Mouse (Mus musculus) intestine, postnatal 0 days (tissue): ENCODE measurements around the gene Olfr550. TPM values are rescaled to one million over a fixed set of nuclear protein-coding genes. Genes with fewer than 3 reads are reported as not detected.
"Not testable (repeated sequence)": the region's sequence is repeated elsewhere in the genome, so short reads cannot be mapped to it uniquely, and the experiment has no call there.

Experiments used
- ATAC-seq: fragments of 200-750 bp; cut with Nextera tagmentation; 2 replicates; pipeline ENCODE4 v1.8.0; 2017; ENCODE audit warnings: mild to moderate bottlenecking, moderate TSS enrichment, moderate library complexity
- H3K27ac ChIP-seq: fragments of 300-500 bp; sonication (generic); 2 replicates; pipeline ENCODE4 v1.5.1; 2014; ENCODE audit warnings: mild to moderate bottlenecking, low read depth, low read length, moderate library complexity
- H3K27me3 ChIP-seq: fragments of 300-500 bp; sonication (generic); replicated peaks from 2 replicates; pipeline ENCODE4 v1.6.1; 2014; ENCODE audit warnings: low read length, mixed read lengths; ENCODE audit not compliant: control insufficient read depth, insufficient read depth
- H3K36me3 ChIP-seq: fragments of 300-500 bp; sonication (generic); 2 replicates; pipeline ENCODE4 v1.6.1; 2014; ENCODE audit warnings: mild to moderate bottlenecking, moderate library complexity; ENCODE audit not compliant: control insufficient read depth, insufficient read depth
- H3K4me1 ChIP-seq: fragments of 300-500 bp; sonication (generic); replicated peaks from 2 replicates; pipeline ENCODE4 v1.6.1; 2014; ENCODE audit warnings: antibody characterized with exemption, low read length, mixed read lengths; ENCODE audit not compliant: control insufficient read depth, insufficient read depth
- H3K4me2 ChIP-seq: fragments of 300-500 bp; sonication (generic); replicated peaks from 2 replicates; pipeline ENCODE4 v1.6.1; 2014; ENCODE audit warnings: low read depth, mild to moderate bottlenecking, moderate library complexity
- H3K4me3 ChIP-seq: fragments of 300-500 bp; sonication (generic); 2 replicates; pipeline ENCODE4 v1.5.1; 2014; ENCODE audit warnings: low read depth, low read length
- H3K9ac ChIP-seq: fragments of 300-500 bp; sonication (generic); 2 replicates; pipeline ENCODE4 v1.6.1; 2014; ENCODE audit warnings: mild to moderate bottlenecking, low read depth, low read length
- H3K9me3 ChIP-seq: fragments of 300-500 bp; sonication (generic); 2 replicates; pipeline ENCODE4 v1.6.1; 2016; ENCODE audit warnings: mixed run types; ENCODE audit not compliant: control insufficient read depth
- CTCF ChIP-seq: sonication (generic); IDR thresholded peaks from 2 replicates; pipeline ENCODE4 v1.5.1; 2016; ENCODE audit warnings: low read depth, mild to moderate bottlenecking, control low read depth, antibody characterized with exemption, moderate library complexity
- WGBS: fragments of 180-500 bp; shearing (Covaris S2); extraction: QIAGEN DNeasy Blood & Tissue Kit; methylation state at CpG from one replicate; pipeline ENCODE4 v1.1.7; 2014; 5-methylcytosine and 5-hydroxymethylcytosine counted together
- polyA plus RNA-seq: library from polyadenylated mRNA; unstranded; fragments of >200 nt; fragmentation: Nextera tagmentation; extraction: Ambion mirVana; gene quantifications from 2 replicates; pipeline ENCODE4 v1.2.1, GENCODE M21; 2015

The Olfr550 gene
- polyA plus RNA-seq, 1 experiment from 2014 or later, result not detected

DNA sequence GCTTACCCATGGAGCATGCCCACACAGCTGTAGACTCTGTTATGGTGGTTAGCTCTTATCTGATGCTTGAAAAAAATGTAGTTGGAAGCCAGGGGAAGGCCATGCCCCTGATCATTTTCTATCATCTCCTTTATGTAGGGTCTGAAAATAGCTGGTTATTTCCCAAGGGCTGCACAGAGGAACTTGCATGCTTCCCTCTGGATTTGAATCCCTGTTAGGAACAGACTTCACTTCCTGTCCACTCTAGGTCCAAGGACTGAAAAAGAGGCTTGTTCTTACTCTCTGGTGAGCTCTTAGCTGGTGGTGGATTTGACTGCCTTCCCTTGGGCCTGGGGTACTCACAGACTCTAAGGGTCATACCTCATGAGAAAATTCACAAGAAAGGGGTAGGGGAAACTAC, 46.9 kb downstream of the Olfr550 start, which contains the start of gene Olfr553:
TSS of gene Olfr553 (minus strand) at position 101 of the 400 bp plus-strand sequence.
- no peaks in the 10 kb centered on the region for H3K4me1 ChIP-seq
- TF ChIP-seq CTCF, result no peak
- H3K4me3 ChIP-seq, result no peak within 1 kb of the TSS
- no peaks in the 10 kb centered on the region for H3K27me3 ChIP-seq
- no peak for ATAC-seq
- no peak within 1 kb of the TSS for H3K4me2 ChIP-seq
- H3K9me3 ChIP-seq, result no peaks in the 10 kb centered on the region
- no peaks in the 10 kb centered on the region for H3K36me3 ChIP-seq
- H3K9ac ChIP-seq, result no peak within 1 kb of the TSS
- H3K27ac ChIP-seq, result no peak within 1 kb of the TSS

GRCm38 (mm10) chr7:102619608-102620007, 48.4 kb downstream of the Olfr550 start:
- Histone ChIP-seq H3K9me3 (no peaks in the 10 kb centered on the region), H3K4me3 (no peak overlapping the region), H3K4me2 (no peak overlapping the region), H3K9ac (no peak overlapping the region), H3K27me3 (no peaks in the 10 kb centered on the region), H3K4me1 (no peaks in the 10 kb centered on the region), H3K36me3 (no peaks in the 10 kb centered on the region), H3K27ac (no peak overlapping the region)
- no peak for ATAC-seq
- TF ChIP-seq CTCF, result no peak
- 42% methylated on average over 5 of the region's 5 CpGs for WGBS

- not testable (repeated sequence) for H3K4me2 ChIP-seq, ATAC-seq, H3K27me3 ChIP-seq, H3K27ac ChIP-seq, H3K9me3 ChIP-seq, H3K36me3 ChIP-seq, H3K4me1 ChIP-seq, H3K4me3 ChIP-seq, H3K9ac ChIP-seq
- 85% methylated on average over 15 of the region's 19 CpGs for WGBS
Observed at GRCm38 (mm10) chr7:102620368-102620767, 49.1 kb downstream of the Olfr550 start.

Other genes with a start within 250 kb of the Olfr550 start
- gene Rrm1, start 129.7 kb upstream of the Olfr550 start, polyA plus RNA-seq, result 22.7 and 23.4 TPM in 2 replicates
- gene Olfr543, start 89.8 kb upstream of the Olfr550 start, polyA plus RNA-seq, result not detected in 2 replicates
- 0.04 TPM in 1 of 2 replicates, not detected in the other for gene Olfr544, start 83.1 kb upstream of the Olfr550 start, polyA plus RNA-seq
- not detected in 2 replicates for gene Olfr545, start 71.9 kb upstream of the Olfr550 start, polyA plus RNA-seq
- gene Olfr547, start 36.7 kb upstream of the Olfr550 start, polyA plus RNA-seq, result not detected in 2 replicates
- not detected in 2 replicates for gene Olfr548-ps1, start 30.5 kb upstream of the Olfr550 start, polyA plus RNA-seq
- gene Olfr549, start 21.6 kb upstream of the Olfr550 start, polyA plus RNA-seq, result not detected in 2 replicates
- gene Trim21, start 6.0 kb upstream of the Olfr550 start, polyA plus RNA-seq, result 0.48 and 0.66 TPM in 2 replicates
- not detected in 2 replicates for gene Olfr551, start 20.4 kb downstream of the Olfr550 start, polyA plus RNA-seq
- not detected in 2 replicates for gene Olfr552, start 26.3 kb downstream of the Olfr550 start, polyA plus RNA-seq
- not detected in 2 replicates for gene Olfr553, start 46.8 kb downstream of the Olfr550 start, polyA plus RNA-seq
- gene Olfr554, start 67.0 kb downstream of the Olfr550 start, polyA plus RNA-seq, result not detected in 2 replicates
- gene Olfr555, start 87.4 kb downstream of the Olfr550 start, polyA plus RNA-seq, result not detected in 2 replicates
- gene Olfr556, start 93.5 kb downstream of the Olfr550 start, polyA plus RNA-seq, result not detected in 2 replicates
- 3.6 and 4.3 TPM in 2 replicates for gene Trim68, start 115.9 kb downstream of the Olfr550 start, polyA plus RNA-seq
- not detected in 2 replicates for gene Olfr557, start 124.5 kb downstream of the Olfr550 start, polyA plus RNA-seq
- gene Olfr558, start 130.8 kb downstream of the Olfr550 start, polyA plus RNA-seq, result 0.38 and 0.48 TPM in 2 replicates
- not detected in 2 replicates for gene Olfr33, start 147.6 kb downstream of the Olfr550 start, polyA plus RNA-seq
- gene Olfr559, start 156.0 kb downstream of the Olfr550 start, polyA plus RNA-seq, result not detected in 2 replicates
- gene Olfr560, start 187.9 kb downstream of the Olfr550 start, polyA plus RNA-seq, result not detected in 2 replicates
- gene Olfr78, start 188.0 kb downstream of the Olfr550 start, polyA plus RNA-seq, result 0.12 and 0.23 TPM in 2 replicates
- gene Olfr561, start 199.8 kb downstream of the Olfr550 start, polyA plus RNA-seq, result not detected in 2 replicates
- gene Olfr564, start 232.0 kb downstream of the Olfr550 start, polyA plus RNA-seq, result not detected in 2 replicates